Mouse (Mus musculus) myocyte (in vitro differentiated cells): ENCODE measurements around the gene 4833420G17Rik.

Experiments
- MYOG ChIP-seq, 3 experiments: IDR thresholded peaks; one replicate each; pipeline ENCODE4 v1.6.1; 2011; ENCODE audit warnings: control low read depth in 2 of 3, low read depth in 2 of 3, mild to moderate bottlenecking in 2 of 3; ENCODE audit not compliant: insufficient read length in 2 of 3, control insufficient read depth in 1 of 3, insufficient read depth in 1 of 3
- POLR2A ChIP-seq: IDR thresholded peaks from one replicate; pipeline ENCODE4 v1.6.1; 2011; ENCODE audit warnings: low read depth, mild to moderate bottlenecking, control low read depth, moderate library complexity; ENCODE audit not compliant: insufficient read length
- POLR2AphosphoS2 ChIP-seq: IDR thresholded peaks from one replicate; pipeline ENCODE4 v1.6.1; 2011; ENCODE audit warnings: low read depth, control low read depth; ENCODE audit not compliant: insufficient read length

DNA sequence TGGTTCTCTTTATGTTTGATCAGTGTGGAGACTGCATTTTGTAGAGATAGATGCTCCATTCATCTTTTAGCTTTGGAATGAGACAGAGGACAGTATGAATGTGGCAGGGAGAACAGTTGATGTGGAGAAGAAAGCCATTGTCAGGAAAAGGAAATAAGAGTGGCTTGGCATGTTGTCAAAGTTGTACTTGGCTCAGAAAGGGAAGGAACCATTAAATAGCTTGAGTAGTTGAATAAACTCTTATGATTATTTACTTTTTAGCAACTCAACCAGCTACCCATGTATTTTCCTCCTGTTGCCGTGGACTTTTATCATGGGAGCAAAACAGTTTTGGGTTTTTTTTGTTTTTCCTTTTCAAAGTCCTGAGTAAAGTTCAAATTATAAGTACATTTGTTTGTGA, 30.5 kb upstream of the 4833420G17Rik start:
- TF ChIP-seq POLR2A: no peak
- no peak for TF ChIP-seq MYOG (IDR thresholded peaks at IDR 0.05; ENCODE audit: control insufficient read depth in 1 of 3, insufficient read depth in 1 of 3, insufficient read length in 2 of 3, low read depth in 2 of 3)
- TF ChIP-seq POLR2AphosphoS2: no peak
